Mouse (Mus musculus) kidney, postnatal 4 days (tissue): ENCODE measurements around the gene Slc23a2.

ENCODE experiments used
- DNase-seq, 2 experiments: peaks; one replicate each; pipeline ENCODE4 v3.0.0; 2021; ENCODE audit warnings: mixed read lengths in 2 of 2

Gene Slc23a2

GRCm38 (mm10) chr2:132144971-132145691 lies at the start of gene Slc23a2:
Gene Slc23a2, minus strand, starts transcription at chr2:132145108.
- peak; percentile 66 to 76 for DNase-seq

GRCm38 (mm10) chr2:132190602-132191161 lies 45.8 kb upstream of the Slc23a2 start:
- no peak for DNase-seq

- DNase-seq: no peak
These were observed 39.0 kb upstream of the Slc23a2 start for GRCm38 (mm10) chr2:132183874-132184273.

GRCm38 (mm10) chr2:132180463-132181205 lies 35.7 kb upstream of the Slc23a2 start:
- peak; percentile 3 to 22 for DNase-seq

- peak; percentile 7 to 31 for DNase-seq
These were observed 34.5 kb upstream of the Slc23a2 start for GRCm38 (mm10) chr2:132179371-132179770.

GRCm38 (mm10) chr2:132177406-132177805 lies 32.5 kb upstream of the Slc23a2 start:
- no peak for DNase-seq

GRCm38 (mm10) chr2:132176289-132176848 lies 31.5 kb upstream of the Slc23a2 start:
- no peak for DNase-seq

- no peak for DNase-seq
These were observed 29.1 kb upstream of the Slc23a2 start for GRCm38 (mm10) chr2:132174048-132174447.

GRCm38 (mm10) chr2:132171939-132172338 lies 27.0 kb upstream of the Slc23a2 start:
- no peak for DNase-seq

GRCm38 (mm10) chr2:132169150-132169549 lies 24.2 kb upstream of the Slc23a2 start:
- DNase-seq: no peak

GRCm38 (mm10) chr2:132163626-132164025 lies 18.7 kb upstream of the Slc23a2 start:
- no peak for DNase-seq

GRCm38 (mm10) chr2:132157482-132157881 lies 12.6 kb upstream of the Slc23a2 start:
- no peak for DNase-seq

GRCm38 (mm10) chr2:132152670-132153069 lies 7.8 kb upstream of the Slc23a2 start:
- DNase-seq: no peak

GRCm38 (mm10) chr2:132151592-132151991 lies 6.7 kb upstream of the Slc23a2 start:
- peak in 1 of 2 experiments; percentile 27 for DNase-seq

- no peak for DNase-seq
These were observed 6.0 kb upstream of the Slc23a2 start for GRCm38 (mm10) chr2:132150926-132151325.

- DNase-seq: peak in 1 of 2 experiments; percentile 25
These were observed 1.6 kb upstream of the Slc23a2 start for GRCm38 (mm10) chr2:132146502-132146901.

GRCm38 (mm10) chr2:132143943-132144927 lies 673 bp downstream of the Slc23a2 start:
- peak; percentile 28 to 48 for DNase-seq

- no peak for DNase-seq
These were observed 2.3 kb downstream of the Slc23a2 start for GRCm38 (mm10) chr2:132142606-132143005.

- DNase-seq: no peak
These were observed 4.4 kb downstream of the Slc23a2 start for GRCm38 (mm10) chr2:132140536-132140935.

GRCm38 (mm10) chr2:132139099-132139498 lies 5.8 kb downstream of the Slc23a2 start:
- DNase-seq: no peak

GRCm38 (mm10) chr2:132135876-132136637 lies 8.9 kb downstream of the Slc23a2 start:
- peak; percentile 48 to 58 for DNase-seq
